Mouse (Mus musculus): ENCODE measurements around the gene Adrb1. TPM values are rescaled to one million over a fixed set of nuclear protein-coding genes. Genes with fewer than 3 reads are reported as not detected.
"Not testable (repeated sequence)": the region's sequence is repeated elsewhere in the genome, so short reads cannot be mapped to it uniquely, and the experiment has no call there.

The Adrb1 gene
- total RNA-seq, 1 experiment from 2014 or later = 20.2 TPM

DNA sequence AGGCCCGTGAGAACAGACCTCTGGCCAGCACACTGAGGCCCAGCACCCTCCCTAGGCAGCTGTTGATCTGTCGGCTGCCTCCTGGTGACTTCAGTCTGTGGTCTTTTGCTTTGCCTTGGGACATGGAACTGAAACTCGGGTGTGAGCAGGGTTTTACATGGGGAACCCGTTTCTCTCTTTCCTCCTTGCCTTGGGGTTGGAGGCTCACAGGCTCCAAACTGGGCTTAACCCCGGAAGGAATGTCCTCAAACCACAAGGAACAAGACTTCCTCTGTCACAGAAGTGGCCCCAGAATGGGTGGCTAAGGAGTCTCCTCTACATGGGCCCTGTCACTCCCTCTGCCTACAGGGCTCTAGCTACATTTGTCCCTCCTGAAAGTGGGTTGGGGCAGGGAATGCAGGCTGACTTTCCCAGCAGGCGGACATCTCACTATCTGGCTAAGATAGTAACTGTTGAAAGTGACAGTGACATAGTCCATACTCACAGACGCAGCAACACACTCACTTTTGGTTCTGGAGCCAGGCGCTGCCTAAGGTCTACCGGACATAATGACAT is 52.5 kb downstream of the Adrb1 start:
- peak; percentile 81 for ATAC-seq (replicated peaks; ENCODE audit: insufficient number of reproducible peaks, low FRiP score, low TSS enrichment, poor library complexity, severe bottlenecking)

DNA sequence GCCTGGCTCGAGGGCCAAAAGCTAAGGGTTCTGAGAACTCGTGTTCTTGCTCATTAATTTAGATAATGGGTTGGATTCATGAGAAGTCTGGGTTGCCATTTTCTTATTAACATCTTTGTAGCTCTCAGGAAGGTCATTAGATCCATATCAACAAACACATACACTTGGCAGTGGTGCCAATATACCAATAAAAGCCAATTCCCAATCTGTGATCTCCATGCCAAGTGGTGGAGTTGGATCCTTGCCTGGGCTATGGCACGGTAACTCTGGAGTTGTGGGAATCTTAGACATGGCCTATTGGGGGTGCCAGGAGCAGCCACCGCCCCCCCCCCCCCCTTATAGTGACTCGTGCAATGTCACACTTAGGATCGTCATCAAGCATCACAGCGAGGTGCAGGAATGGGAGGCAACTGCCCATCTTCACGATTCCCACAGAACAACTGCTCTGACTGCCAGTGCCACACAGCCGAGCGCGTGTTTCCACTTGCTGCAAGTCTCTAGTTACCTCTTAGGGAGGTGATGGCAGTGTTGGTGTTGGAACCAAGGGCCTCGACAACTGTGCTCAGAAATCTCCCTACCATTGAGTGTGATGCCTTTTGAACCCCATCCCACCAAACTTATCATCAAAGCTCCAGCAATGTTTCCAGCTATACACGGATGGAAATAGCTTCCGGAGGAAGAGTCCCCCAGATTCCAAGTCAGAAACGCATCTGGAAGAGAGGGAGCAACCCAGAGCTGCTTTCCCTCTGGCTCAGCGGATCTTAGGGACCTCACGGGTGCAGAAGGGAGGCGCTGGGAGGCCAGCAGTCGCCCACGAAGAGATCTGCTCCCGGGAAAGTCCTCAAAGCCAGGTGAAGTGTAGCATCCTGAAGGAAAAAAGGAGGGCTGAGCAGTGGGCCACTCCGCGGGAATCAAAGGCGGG is 53.2 kb downstream of the Adrb1 start:
- no peak for ATAC-seq (replicated peaks; ENCODE audit: insufficient number of reproducible peaks, low FRiP score, low TSS enrichment, poor library complexity, severe bottlenecking)

DNA sequence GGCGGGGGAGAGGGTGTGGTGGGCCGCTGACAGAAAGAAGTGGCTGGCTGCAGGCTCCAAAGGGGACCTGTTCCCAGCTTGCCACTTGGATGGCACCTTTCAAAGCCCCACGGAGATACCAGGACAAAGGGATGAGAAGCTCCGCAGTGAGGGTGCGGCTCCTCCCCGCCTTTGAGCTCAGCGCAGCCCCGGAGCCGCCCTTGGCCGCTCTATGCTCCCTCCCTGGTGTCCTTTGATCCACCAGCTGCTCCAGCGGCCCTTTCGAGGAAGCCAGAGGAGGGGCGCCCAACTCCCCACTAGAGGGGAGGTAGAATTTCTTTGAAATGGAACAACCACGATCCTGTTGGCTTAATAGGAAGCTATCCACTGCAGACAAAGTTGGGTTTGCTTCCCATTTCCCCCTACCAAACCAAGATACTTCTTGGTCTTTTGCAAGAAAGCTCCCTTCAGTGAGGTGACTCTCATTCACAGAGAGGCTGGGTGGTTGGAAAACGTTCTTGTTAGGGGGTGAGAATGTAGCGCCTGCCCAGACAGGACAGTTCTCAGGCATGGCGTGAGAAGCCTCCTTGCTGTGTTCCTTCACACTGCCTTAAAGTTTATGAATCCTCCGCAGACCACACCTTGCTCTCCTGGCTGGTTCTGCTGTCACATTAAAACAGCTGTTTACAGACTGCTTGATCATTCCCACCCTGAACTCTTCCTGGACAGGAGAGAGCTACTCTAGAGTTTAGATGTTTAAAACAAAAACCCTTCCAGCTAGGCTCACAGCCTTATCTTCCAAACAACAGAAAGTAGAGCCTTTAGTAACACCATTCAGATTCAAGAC is 54.1 kb downstream of the Adrb1 start:
- ATAC-seq (replicated peaks; ENCODE audit: insufficient number of reproducible peaks, low FRiP score, low TSS enrichment, poor library complexity, severe bottlenecking) = no peak

DNA sequence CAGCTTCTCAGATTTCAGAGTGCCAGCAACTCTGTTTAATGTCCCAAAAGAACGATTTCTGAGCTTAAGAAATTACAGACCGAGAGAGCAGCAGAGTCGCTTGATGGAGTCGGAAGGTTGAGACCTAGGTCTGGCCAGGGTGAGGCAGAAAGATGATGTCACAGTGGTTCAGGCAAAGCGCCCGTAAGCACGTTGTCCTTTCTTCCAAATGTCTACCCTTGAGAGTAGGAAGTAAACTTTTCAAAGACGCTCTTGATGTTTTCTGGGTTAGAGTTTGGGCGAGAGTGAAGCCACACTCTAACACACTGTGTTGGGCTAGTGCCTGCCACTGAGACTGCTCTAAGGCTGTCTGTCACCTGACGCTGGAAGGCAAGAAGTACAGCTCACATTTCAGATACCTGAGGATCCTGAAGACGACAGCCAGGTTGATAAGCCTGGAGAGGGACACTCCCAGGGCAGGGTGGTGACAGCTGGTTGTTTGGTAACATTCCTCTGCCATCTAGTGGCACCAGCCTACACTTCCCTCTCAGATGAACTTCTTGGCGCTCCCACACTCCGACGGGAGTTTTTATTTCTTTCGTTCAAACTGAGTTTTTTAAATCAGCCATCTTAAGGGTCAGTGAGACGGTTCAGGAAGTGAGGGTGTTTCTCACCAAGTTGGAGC is 54.9 kb downstream of the Adrb1 start:
- ATAC-seq (replicated peaks; ENCODE audit: insufficient number of reproducible peaks, low FRiP score, low TSS enrichment, poor library complexity, severe bottlenecking) = peak; percentile 41; the same call in 1 of the 2 replicates

DNA sequence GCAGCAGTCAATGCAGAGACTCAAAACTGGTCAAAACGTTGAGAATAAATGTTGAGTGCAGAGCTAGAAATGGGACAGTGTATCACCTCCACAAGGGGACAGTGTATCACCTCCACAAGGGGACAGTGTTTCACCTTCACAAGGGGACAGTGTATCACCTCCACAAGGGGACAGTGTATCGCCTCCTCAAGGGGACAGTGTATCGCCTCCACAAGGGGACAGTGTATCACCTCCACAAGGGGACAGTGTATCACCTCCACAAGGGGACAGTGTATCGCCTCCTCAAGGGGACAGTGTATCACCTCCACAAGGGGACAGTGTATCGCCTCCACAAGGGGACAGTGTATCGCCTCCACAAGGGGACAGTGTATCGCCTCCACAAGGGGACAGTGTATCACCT is 56.5 kb downstream of the Adrb1 start:
- not testable (repeated sequence) for ATAC-seq (replicated peaks; ENCODE audit: insufficient number of reproducible peaks, low FRiP score, low TSS enrichment, poor library complexity, severe bottlenecking)

Other genes starting within 250 kb of the Adrb1 start
- gene Dclre1a, start 174.0 kb upstream of the Adrb1 start, total RNA-seq (2017) = 6.1 to 14.0 TPM (median 8.7 TPM) in 3 replicates
- gene Nhlrc2, start 173.9 kb upstream of the Adrb1 start, total RNA-seq (2017) = 20.5 to 39.8 TPM (median 25.3 TPM) in 3 replicates
- gene Ccdc186, start 100.0 kb downstream of the Adrb1 start, total RNA-seq (2017) = 48.5 to 64.0 TPM (median 63.6 TPM) in 3 replicates
- 0.19 TPM in 1 of 3 replicates, not detected in the others for gene Tdrd1, start 104.0 kb downstream of the Adrb1 start, total RNA-seq (2017)
- gene Vwa2, start 152.1 kb downstream of the Adrb1 start, total RNA-seq (2017) = not detected in 3 replicates

Data from monocyte, adult 5-6 weeks (primary cell).